In the genomic region with DNA sequence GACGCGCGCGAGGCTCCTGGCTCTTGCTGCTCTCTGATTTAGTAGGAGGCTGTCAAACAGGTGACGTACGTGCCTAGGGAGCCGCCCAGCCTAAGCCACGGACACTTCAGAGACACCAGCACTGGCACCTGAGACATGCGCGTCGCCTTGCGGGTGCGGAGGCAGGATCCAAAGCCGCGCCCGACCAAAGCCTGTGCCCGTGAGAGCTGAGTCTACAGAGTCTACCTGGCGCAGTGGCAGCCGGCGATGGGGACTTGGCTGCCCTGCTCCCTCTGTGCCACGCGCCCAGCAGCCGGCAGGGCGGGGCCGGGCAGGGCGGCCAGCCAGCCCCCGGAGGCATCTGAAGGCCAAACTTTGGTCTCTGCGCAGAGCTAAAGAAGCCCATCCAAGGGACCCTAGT, we compare ENCODE assay signal across 8 mouse cellular contexts. TPM values are rescaled to one million over a fixed set of nuclear protein-coding genes. Genes with fewer than 3 reads are reported as not detected.
DNase-seq lines count a peak whose midpoint lies in the region; ATAC-seq and TF ChIP-seq lines count a peak whose summit lies in the region.

No protein-coding gene starts in this region.

- peaks cover 13% of the 10 kb centered on the region for H3K27me3 ChIP-seq in midbrain, embryonic 12.5 days

- no peaks in the 10 kb centered on the region for H3K36me3 ChIP-seq in midbrain, embryonic 12.5 days

- H3K4me2 ChIP-seq in midbrain, embryonic 12.5 days (replicated peaks): peak overlapping the region; percentile 77

- TF ChIP-seq CTCF in layer of hippocampus, adult 2 months (conservative IDR thresholded peaks at IDR 0.05): peak; percentile 44
- no peak for TF ChIP-seq CTCF in cortical plate, adult 2 months (IDR thresholded peaks at IDR 0.05; ENCODE audit: extremely low read depth, insufficient read depth, low read length)

- DNase-seq in layer of hippocampus, adult 2 months (ENCODE audit: low spot score in 2 of 2): peak in 1 of 2 experiments; percentile 16
- DNase-seq in layer of hippocampus, postnatal 14 days (ENCODE audit: low spot score in 2 of 2): no peak
- peak; percentile 5 to 14 for DNase-seq in heart, postnatal 36 days
- DNase-seq in kidney, postnatal 4 days: peak; percentile 16 to 31
- no peak for DNase-seq in MN1 (ENCODE audit: low spot score)
- no peak for DNase-seq in c-Kit-positive CD71-positive TER-119-positive erythroid progenitor cells, embryonic 14.5 days (ENCODE audit: low spot score)

- peak overlapping the region; percentile 37; the same call in 1 of the 2 replicates for H3K9ac ChIP-seq in midbrain, embryonic 12.5 days (replicated peaks)

- H3K9me3 ChIP-seq in midbrain, embryonic 12.5 days: no peaks in the 10 kb centered on the region

- H3K4me3 ChIP-seq in layer of hippocampus, adult 2 months: peak overlapping the region; percentile 58
- peak overlapping the region; percentile 43 for H3K4me3 ChIP-seq in cortical plate, adult 2 months (ENCODE audit: insufficient read depth, low read length)
- peak overlapping the region; percentile 41 for H3K4me3 ChIP-seq in midbrain, embryonic 12.5 days

- TF ChIP-seq POLR2A in cortical plate, adult 2 months (IDR thresholded peaks at IDR 0.05; ENCODE audit: extremely low read depth, insufficient read depth, low read length): 0 out of 2 replicates have a peak, but pooled peaks have one; percentile 13

- intact Hi-C loops in heart, postnatal 36 days (cut with DNase I): no loop called here

- WGBS in midbrain, embryonic 12.5 days: 2% methylated on average over 28 of the region's 28 CpGs

- H3K27ac ChIP-seq in layer of hippocampus, adult 2 months: peak overlapping the region; percentile 46
- no peak overlapping the region for H3K27ac ChIP-seq in cortical plate, adult 2 months (ENCODE audit: insufficient read depth, low read length)
- H3K27ac ChIP-seq in midbrain, embryonic 12.5 days (replicated peaks): no peak overlapping the region

- H3K4me1 ChIP-seq in cortical plate, adult 2 months (ENCODE audit: control insufficient read depth, insufficient read depth, low read length): no peaks in the 10 kb centered on the region
- H3K4me1 ChIP-seq in midbrain, embryonic 12.5 days: peaks cover 4% of the 10 kb centered on the region; the same call in 1 of the 2 replicates

- peak; percentile 77 for ATAC-seq in midbrain, embryonic 12.5 days (ENCODE audit: low FRiP score, low read depth)

RNA-seq across cellular contexts. Expression of a gene that starts 23.5 kb away (rescaled TPM):
- 1 to 10 TPM; 2.3 to 3.8 TPM for total RNA-seq in layer of hippocampus, adult 2 months (2021)
- 1 to 10 TPM in 1 of 2 experiments, under 1 TPM in 1; 0.98 to 2.8 TPM for total RNA-seq in layer of hippocampus, postnatal 14 days (2021)
- 0.40 and 0.53 TPM in 2 replicates for polyA plus RNA-seq in cortical plate, adult 2 months (2012; rRNA removed)
- total RNA-seq in heart, postnatal 36 days (2021): under 1 TPM; 0.14 to 0.30 TPM
- 0.55 TPM in 1 of 2 replicates, not detected in the other for polyA plus RNA-seq in midbrain, embryonic 12.5 days (2016; fragmentation: Nextera tagmentation; extraction: Ambion mirVana)

Comparison
In these comparisons a context has a peak if more than half of its experiments do, and no peak if none do; other contexts are left out.
1. DNase-seq: peak in heart, postnatal 36 days (2 of 2) and kidney, postnatal 4 days (2 of 2); none in layer of hippocampus, postnatal 14 days (0 of 2), MN1 (single experiment) and c-Kit-positive CD71-positive TER-119-positive erythroid progenitor cells, embryonic 14.5 days (single experiment).
2. Peak in every context shown above with its lines, with median percentiles within 50 percentile points of each other: H3K4me3 ChIP-seq.